Mouse (Mus musculus): ENCODE measurements around the gene Palm3. TPM values are rescaled to one million over a fixed set of nuclear protein-coding genes. Genes with fewer than 3 reads are reported as not detected.

Palm3 gene
- total and polyA plus RNA-seq, 3 experiments, result 0.20 to 0.26 (median 0.21) TPM

DNA sequence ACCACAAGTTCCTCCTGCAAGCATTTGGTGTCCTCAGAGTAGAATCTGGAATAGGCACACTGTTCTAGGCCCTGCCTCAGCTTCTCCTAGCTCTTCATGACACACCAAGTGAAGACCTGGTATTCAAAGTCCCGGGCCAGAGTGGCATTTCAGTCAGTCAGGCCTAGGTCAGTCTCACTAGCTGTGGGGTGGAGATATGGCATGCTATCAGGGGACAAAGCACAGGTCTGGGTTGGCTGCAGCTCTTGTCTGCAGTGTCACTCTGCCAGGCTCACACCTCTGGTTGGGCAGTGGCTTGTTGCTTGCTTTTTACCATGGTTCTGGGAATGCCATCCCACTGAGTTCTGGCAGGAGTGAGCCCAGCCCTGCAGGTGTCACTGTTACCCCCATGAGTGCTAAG, 55.1 kb downstream of the Palm3 start:
- Histone ChIP-seq H3K36me3 (ENCODE audit: control insufficient read depth, insufficient read depth, low read length) (no peaks in the 10 kb centered on the region), H3K9ac (ENCODE audit: low read depth, low read length) (no peak overlapping the region), H3K79me2 (replicated peaks; ENCODE audit: control insufficient read depth, insufficient read depth, low read length) (no peaks in the 10 kb centered on the region), H3K4me3 (no peak overlapping the region), H3K27ac (no peak overlapping the region), H3K4me1 (ENCODE audit: control insufficient read depth, insufficient read depth, low read length) (peaks cover 11% of the 10 kb centered on the region), H3K27me3 (ENCODE audit: control insufficient read depth, insufficient read depth, low read length) (no peaks in the 10 kb centered on the region)
- 60% methylated on average over 1 of the region's 1 CpGs for WGBS
- TF ChIP-seq CTCF (IDR thresholded peaks at IDR 0.05), result peak; percentile 11
- TF ChIP-seq EP300 (IDR thresholded peaks at IDR 0.05; ENCODE audit: insufficient read depth, low read depth, low read length), result no peak
- no peak for TF ChIP-seq POLR2A (IDR thresholded peaks at IDR 0.05; ENCODE audit: insufficient read depth, low read depth, low read length)
- no peak for DNase-seq
- intact Hi-C loops (cut with DNase I), result no loop called here

- no peak for DNase-seq
- intact Hi-C loops (cut with DNase I), result no loop called here
- H3K4me3 ChIP-seq, result no peak overlapping the region
- no peaks in the 10 kb centered on the region for H3K27me3 ChIP-seq (ENCODE audit: control insufficient read depth, insufficient read depth, low read length)
- peaks cover 10% of the 10 kb centered on the region for H3K4me1 ChIP-seq (ENCODE audit: control insufficient read depth, insufficient read depth, low read length)
- no peaks in the 10 kb centered on the region for H3K36me3 ChIP-seq (ENCODE audit: control insufficient read depth, insufficient read depth, low read length)
- 86% methylated on average over 3 of the region's 3 CpGs for WGBS
- no peak for TF ChIP-seq POLR2A (IDR thresholded peaks at IDR 0.05; ENCODE audit: insufficient read depth, low read depth, low read length)
- no peak for TF ChIP-seq EP300 (IDR thresholded peaks at IDR 0.05; ENCODE audit: insufficient read depth, low read depth, low read length)
- no peak for TF ChIP-seq CTCF (IDR thresholded peaks at IDR 0.05)
- no peaks in the 10 kb centered on the region for H3K79me2 ChIP-seq (replicated peaks; ENCODE audit: control insufficient read depth, insufficient read depth, low read length)
- H3K9ac ChIP-seq (ENCODE audit: low read depth, low read length), result no peak overlapping the region
- no peak overlapping the region for H3K27ac ChIP-seq
Observed at GRCm38 (mm10) chr8:84076849-84077248, 55.6 kb downstream of the Palm3 start.

DNA sequence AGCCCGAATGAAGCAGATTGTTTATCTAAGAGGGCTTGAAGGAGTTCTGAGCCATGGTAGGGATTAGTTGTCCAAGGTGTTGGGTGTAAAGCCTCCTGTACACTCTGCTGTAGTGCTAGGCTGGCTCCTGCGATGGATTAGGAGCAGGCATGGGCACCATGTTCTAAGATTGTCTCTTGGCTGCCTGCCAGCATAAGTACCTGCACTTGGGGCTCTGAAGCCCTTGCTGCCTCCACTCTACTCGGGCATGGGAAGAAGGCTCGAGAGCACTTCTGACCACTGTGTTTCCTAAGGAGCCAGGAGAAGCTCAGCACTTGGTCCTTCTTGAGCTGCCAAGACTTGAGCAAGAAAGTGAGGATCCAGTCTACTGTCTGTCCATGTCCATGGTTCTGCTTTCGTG, 57.9 kb downstream of the Palm3 start:
- Histone ChIP-seq H3K9ac (ENCODE audit: low read depth, low read length) (no peak overlapping the region), H3K4me1 (ENCODE audit: control insufficient read depth, insufficient read depth, low read length) (peaks cover 1% of the 10 kb centered on the region; the same call in 1 of the 2 replicates), H3K79me2 (replicated peaks; ENCODE audit: control insufficient read depth, insufficient read depth, low read length) (no peaks in the 10 kb centered on the region), H3K4me3 (no peak overlapping the region), H3K36me3 (ENCODE audit: control insufficient read depth, insufficient read depth, low read length) (no peaks in the 10 kb centered on the region), H3K27ac (no peak overlapping the region), H3K27me3 (ENCODE audit: control insufficient read depth, insufficient read depth, low read length) (no peaks in the 10 kb centered on the region)
- TF ChIP-seq POLR2A (IDR thresholded peaks at IDR 0.05; ENCODE audit: insufficient read depth, low read depth, low read length), result no peak
- TF ChIP-seq CTCF (IDR thresholded peaks at IDR 0.05), result no peak
- TF ChIP-seq EP300 (IDR thresholded peaks at IDR 0.05; ENCODE audit: insufficient read depth, low read depth, low read length), result no peak
- intact Hi-C loops (cut with DNase I), result no loop called here
- DNase-seq, result no peak
- WGBS, result 85% methylated on average over 5 of the region's 5 CpGs

Small RNA genes lying within 50 kb of the gene (microRNA-seq; reads per million reads assigned to microRNA genes)
- gene Mir1199 (6.7 to 7.0 reads per million in 2 experiments), gene Mir8111 (3.9 to 5.4 reads per million in 2 experiments)

Other genes with a start within 250 kb of the Palm3 start
- gene Adgrl1, start 121.4 kb upstream of the Palm3 start, total RNA-seq (2021), result 10 to 100 TPM; 11.3 to 12.9 TPM
- gene Adgrl1, start 121.4 kb upstream of the Palm3 start, polyA plus RNA-seq (2012; rRNA removed), result 33.8 and 45.8 TPM in 2 replicates
- gene Gm10644, start 66.3 kb upstream of the Palm3 start, total RNA-seq (2021), result 1 to 10 TPM; 1.3 to 1.7 TPM
- 1.9 and 2.8 TPM in 2 replicates for gene Gm10644, start 66.3 kb upstream of the Palm3 start, polyA plus RNA-seq (2012; rRNA removed)
- gene Asf1b, start 66.0 kb upstream of the Palm3 start, total RNA-seq (2021), result 1 to 10 TPM; 1.7 to 1.8 TPM
- 2.2 and 3.7 TPM in 2 replicates for gene Asf1b, start 66.0 kb upstream of the Palm3 start, polyA plus RNA-seq (2012; rRNA removed)
- gene Prkaca, start 48.5 kb upstream of the Palm3 start, total RNA-seq (2021), result 100 to 1,000 TPM; 306 to 331 TPM
- 239 and 333 TPM in 2 replicates for gene Prkaca, start 48.5 kb upstream of the Palm3 start, polyA plus RNA-seq (2012; rRNA removed)
- 10 to 100 TPM; 21.6 to 29.9 TPM for gene Samd1, start 23.8 kb upstream of the Palm3 start, total RNA-seq (2021)
- gene Samd1, start 23.8 kb upstream of the Palm3 start, polyA plus RNA-seq (2012; rRNA removed), result 29.7 and 32.1 TPM in 2 replicates
- under 1 TPM in 1 of 2 experiments, not detected in 1; 0.26 TPM for gene 1700067K01Rik, start 20.0 kb upstream of the Palm3 start, total RNA-seq (2021)
- gene 1700067K01Rik, start 20.0 kb upstream of the Palm3 start, polyA plus RNA-seq (2012; rRNA removed), result 0.16 and 0.50 TPM in 2 replicates
- gene 2210011C24Rik, start 9.3 kb upstream of the Palm3 start, total RNA-seq (2021), result 1 to 10 TPM; 2.2 to 3.7 TPM
- 0.64 and 1.2 TPM in 2 replicates for gene 2210011C24Rik, start 9.3 kb upstream of the Palm3 start, polyA plus RNA-seq (2012; rRNA removed)
- 1 to 10 TPM; 3.2 to 3.7 TPM for gene Il27ra, start 21.1 kb downstream of the Palm3 start, total RNA-seq (2021)
- gene Il27ra, start 21.1 kb downstream of the Palm3 start, polyA plus RNA-seq (2012; rRNA removed), result 4.1 and 4.6 TPM in 2 replicates
- gene Rln3, start 23.5 kb downstream of the Palm3 start, total RNA-seq (2021), result not detected
- not detected in 2 replicates for gene Rln3, start 23.5 kb downstream of the Palm3 start, polyA plus RNA-seq (2012; rRNA removed)
- gene Gm10643, start 43.7 kb downstream of the Palm3 start, total RNA-seq (2021), result 1 to 10 TPM; 3.6 to 4.8 TPM
- gene Gm10643, start 43.7 kb downstream of the Palm3 start, polyA plus RNA-seq (2012; rRNA removed), result 1.7 and 2.1 TPM in 2 replicates
- gene Rfx1, start 45.4 kb downstream of the Palm3 start, total RNA-seq (2021), result 1 to 10 TPM; 8.8 to 9.5 TPM
- gene Rfx1, start 45.4 kb downstream of the Palm3 start, polyA plus RNA-seq (2012; rRNA removed), result 9.5 and 11.0 TPM in 2 replicates
- 1 to 10 TPM; 5.9 to 7.6 TPM for gene Dcaf15, start 83.3 kb downstream of the Palm3 start, total RNA-seq (2021)
- gene Dcaf15, start 83.3 kb downstream of the Palm3 start, polyA plus RNA-seq (2012; rRNA removed), result 17.0 and 18.4 TPM in 2 replicates
- not detected for gene Podnl1, start 104.5 kb downstream of the Palm3 start, total RNA-seq (2021)
- 0.20 and 0.23 TPM in 2 replicates for gene Podnl1, start 104.5 kb downstream of the Palm3 start, polyA plus RNA-seq (2012; rRNA removed)
- gene Cc2d1a, start 126.5 kb downstream of the Palm3 start, total RNA-seq (2021), result 10 to 100 TPM; 10.6 to 11.9 TPM
- 10.2 and 11.2 TPM in 2 replicates for gene Cc2d1a, start 126.5 kb downstream of the Palm3 start, polyA plus RNA-seq (2012; rRNA removed)
- gene 4930432K21Rik, start 126.6 kb downstream of the Palm3 start, total RNA-seq (2021), result under 1 TPM; 0.26 to 0.30 TPM
- gene 4930432K21Rik, start 126.6 kb downstream of the Palm3 start, polyA plus RNA-seq (2012; rRNA removed), result 0.29 and 0.55 TPM in 2 replicates
- gene Nanos3, start 163.7 kb downstream of the Palm3 start, total RNA-seq (2021), result 1 to 10 TPM in 1 of 2 experiments, not detected in 1; 1.9 TPM
- gene Nanos3, start 163.7 kb downstream of the Palm3 start, polyA plus RNA-seq (2012; rRNA removed), result 0.61 TPM in 1 of 2 replicates, not detected in the other
- 1 to 10 TPM; 6.8 to 8.2 TPM for gene Zswim4, start 215.6 kb downstream of the Palm3 start, total RNA-seq (2021)
- gene Zswim4, start 215.6 kb downstream of the Palm3 start, polyA plus RNA-seq (2012; rRNA removed), result 7.6 and 10.4 TPM in 2 replicates
- 100 to 1,000 TPM; 206 to 249 TPM for gene D8Ertd738e, start 228.2 kb downstream of the Palm3 start, total RNA-seq (2021)
- 144 and 158 TPM in 2 replicates for gene D8Ertd738e, start 228.2 kb downstream of the Palm3 start, polyA plus RNA-seq (2012; rRNA removed)
- 10 to 100 TPM; 10.8 to 12.0 TPM for gene Mri1, start 235.9 kb downstream of the Palm3 start, total RNA-seq (2021)
- gene Mri1, start 235.9 kb downstream of the Palm3 start, polyA plus RNA-seq (2012; rRNA removed), result 13.6 and 20.8 TPM in 2 replicates
- 1 to 10 TPM; 5.0 to 8.1 TPM for gene Ccdc130, start 248.9 kb downstream of the Palm3 start, total RNA-seq (2021)
- gene Ccdc130, start 248.9 kb downstream of the Palm3 start, polyA plus RNA-seq (2012; rRNA removed), result 19.9 and 20.8 TPM in 2 replicates